Comparison of ENCODE assay signal across 8 mouse cellular contexts in genomic region chr11:117338503-117338902, GRCm38 (mm10).
DNase-seq lines count a peak whose midpoint lies in the region; ATAC-seq and TF ChIP-seq lines count a peak whose summit lies in the region.

No protein-coding gene starts in this region.

- TF ChIP-seq CTCF in small intestine, adult 2 months (IDR thresholded peaks at IDR 0.05; ENCODE audit: extremely low read depth, insufficient read length, insufficient replicate concordance, low read depth, low read length), result no peak

- DNase-seq in neural tube, embryonic 10.5 days (ENCODE audit: extremely low spot score, low spot score), result no peak
- peak; percentile 79 for DNase-seq in liver
- DNase-seq in right cerebral cortex, postnatal 4 days, result no peak
- no peak for DNase-seq in cerebellum, adult 8-10 months
- DNase-seq in layer of hippocampus, postnatal 14 days (ENCODE audit: low spot score in 2 of 2), result no peak

- H3K36me3 ChIP-seq in neural tube, embryonic 13.5 days, result 0 out of 2 replicates have a peak, but pooled peaks cover 9% of the 10 kb centered on the region
- H3K36me3 ChIP-seq in heart, embryonic 15.5 days, result no peaks in the 10 kb centered on the region
- peaks cover 2% of the 10 kb centered on the region; the same call in 1 of the 2 replicates for H3K36me3 ChIP-seq in small intestine, adult 2 months (ENCODE audit: control insufficient read depth, insufficient read depth, low read length)

- 64% methylated on average over 8 of the region's 8 CpGs for WGBS in neural tube, embryonic 13.5 days
- 16% methylated on average over 8 of the region's 8 CpGs for WGBS in heart, embryonic 15.5 days
- WGBS in small intestine, adult 2 months, result 6% methylated on average over 8 of the region's 8 CpGs

- no peak overlapping the region for H3K4me2 ChIP-seq in neural tube, embryonic 13.5 days
- peak overlapping the region; percentile 19; the same call in 1 of the 2 replicates for H3K4me2 ChIP-seq in heart, embryonic 15.5 days

- no peaks in the 10 kb centered on the region for H3K9me3 ChIP-seq in neural tube, embryonic 13.5 days
- no peaks in the 10 kb centered on the region for H3K9me3 ChIP-seq in heart, embryonic 15.5 days (replicated peaks)

- H3K9ac ChIP-seq in neural tube, embryonic 13.5 days, result no peak overlapping the region
- H3K9ac ChIP-seq in heart, embryonic 15.5 days, result no peak overlapping the region

- H3K4me3 ChIP-seq in neural tube, embryonic 13.5 days, result no peak overlapping the region
- H3K4me3 ChIP-seq in heart, embryonic 15.5 days, result no peak overlapping the region
- H3K4me3 ChIP-seq in small intestine, adult 2 months (ENCODE audit: low read depth, low read length), result no peak overlapping the region

- H3K4me1 ChIP-seq in neural tube, embryonic 13.5 days (replicated peaks), result peaks cover 94% of the 10 kb centered on the region
- H3K4me1 ChIP-seq in heart, embryonic 15.5 days (replicated peaks), result peaks cover 79% of the 10 kb centered on the region
- peaks cover 50% of the 10 kb centered on the region for H3K4me1 ChIP-seq in small intestine, adult 2 months (ENCODE audit: control insufficient read depth, insufficient read depth, insufficient read length, low read length)

- no peaks in the 10 kb centered on the region for H3K27me3 ChIP-seq in neural tube, embryonic 13.5 days
- no peaks in the 10 kb centered on the region for H3K27me3 ChIP-seq in heart, embryonic 15.5 days
- no peaks in the 10 kb centered on the region for H3K27me3 ChIP-seq in small intestine, adult 2 months (ENCODE audit: control insufficient read depth, insufficient read depth, low read length)

- ATAC-seq in neural tube, embryonic 13.5 days (ENCODE audit: low read depth), result no peak
- ATAC-seq in heart, embryonic 15.5 days (replicated peaks; ENCODE audit: insufficient number of reproducible peaks, insufficient read depth, low FRiP score, low read depth), result peak; percentile 68

- no peak for TF ChIP-seq POLR2A in small intestine, adult 2 months (IDR thresholded peaks at IDR 0.05; ENCODE audit: low read depth, low read length)

- peak overlapping the region; percentile 38; the same call in 1 of the 2 replicates for H3K27ac ChIP-seq in neural tube, embryonic 13.5 days (replicated peaks)
- H3K27ac ChIP-seq in heart, embryonic 15.5 days, result peak overlapping the region; percentile 63
- 0 out of 2 replicates have a peak overlapping the region, but pooled peaks have one; percentile 38 for H3K27ac ChIP-seq in small intestine, adult 2 months (ENCODE audit: insufficient read depth, low read depth, low read length)
